Mouse (Mus musculus): ENCODE data around the gene Nelfcd. TPM values are rescaled to one million over a fixed set of nuclear protein-coding genes. Genes with fewer than 3 reads are reported as not detected.

Nelfcd gene
- 10 to 100 TPM; 47.4 to 61.1 (median 53.4) TPM for polyA plus RNA-seq (2017; shearing (Covaris generic))

DNA sequence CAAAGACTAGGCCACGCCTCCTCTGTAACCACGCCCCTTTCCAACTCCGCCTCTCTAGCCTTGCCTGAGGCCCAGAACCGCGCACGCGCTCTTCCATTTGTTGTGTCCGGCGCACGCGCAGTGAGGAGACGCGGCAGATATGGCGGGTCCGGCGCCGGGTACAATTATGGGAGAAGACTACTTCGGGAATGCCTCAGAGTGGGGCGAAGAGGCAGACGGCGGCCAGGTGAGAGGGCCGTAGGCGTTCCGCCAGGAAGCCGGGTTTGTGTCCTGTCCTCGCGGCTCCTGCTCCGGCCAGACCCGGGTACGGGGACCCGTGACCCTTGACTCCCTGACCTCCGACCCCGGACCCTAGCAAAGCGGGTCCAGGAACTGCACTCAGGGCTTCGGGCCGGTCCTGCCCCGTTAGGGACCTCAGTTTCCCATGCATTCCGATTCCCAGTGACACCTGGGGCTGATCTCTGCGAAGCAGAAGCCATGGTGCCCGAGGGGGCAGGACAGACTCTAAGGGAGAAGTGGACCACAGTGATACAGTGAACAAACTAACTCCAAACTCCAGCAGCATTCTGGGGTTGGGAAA is at the start of gene Nelfcd:
Gene Nelfcd (plus strand): TSS at position 74 of the 580 bp plus-strand sequence.
- peak; percentile 99 for ATAC-seq

DNA sequence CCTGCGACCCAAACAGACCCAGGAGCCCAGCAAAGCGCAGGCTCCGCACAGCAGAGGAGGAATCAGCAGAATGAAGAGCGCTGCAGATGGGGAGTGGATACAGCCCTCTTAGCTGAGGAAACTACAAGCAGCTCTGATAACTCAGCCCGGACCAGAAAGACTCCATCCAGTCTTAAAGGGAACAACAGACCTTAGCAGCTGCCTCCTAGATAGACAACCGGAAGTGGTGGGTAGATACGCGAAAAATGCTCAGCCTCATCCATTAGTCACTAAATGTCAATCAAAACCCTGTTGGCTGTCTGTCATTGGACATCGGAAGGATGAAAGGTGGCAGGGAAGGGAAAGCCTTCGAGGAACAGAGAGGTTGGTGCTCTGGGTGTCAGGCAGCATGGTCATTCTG is 49.0 kb upstream of the Nelfcd start:
- no peak for ATAC-seq

DNA sequence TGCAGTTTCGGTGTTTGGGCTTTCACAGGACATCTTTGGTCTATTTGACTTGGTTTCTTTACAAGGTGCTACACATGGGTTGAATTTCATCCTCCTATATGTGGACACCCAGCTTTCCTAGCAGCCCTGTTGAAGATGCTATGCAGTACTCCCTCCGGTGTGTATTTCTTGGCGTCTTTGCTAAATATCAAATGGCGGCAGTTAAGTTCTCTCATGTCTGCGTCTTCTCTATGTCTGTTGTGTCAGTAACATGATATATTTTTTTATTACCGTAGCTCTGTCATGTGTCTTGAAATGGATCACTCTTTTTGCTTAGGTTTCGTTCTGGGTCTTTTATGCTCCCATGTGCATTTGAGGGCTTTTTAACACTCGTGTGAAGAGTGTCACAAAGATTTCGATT is 34.6 kb upstream of the Nelfcd start:
- no peak for ATAC-seq

DNA sequence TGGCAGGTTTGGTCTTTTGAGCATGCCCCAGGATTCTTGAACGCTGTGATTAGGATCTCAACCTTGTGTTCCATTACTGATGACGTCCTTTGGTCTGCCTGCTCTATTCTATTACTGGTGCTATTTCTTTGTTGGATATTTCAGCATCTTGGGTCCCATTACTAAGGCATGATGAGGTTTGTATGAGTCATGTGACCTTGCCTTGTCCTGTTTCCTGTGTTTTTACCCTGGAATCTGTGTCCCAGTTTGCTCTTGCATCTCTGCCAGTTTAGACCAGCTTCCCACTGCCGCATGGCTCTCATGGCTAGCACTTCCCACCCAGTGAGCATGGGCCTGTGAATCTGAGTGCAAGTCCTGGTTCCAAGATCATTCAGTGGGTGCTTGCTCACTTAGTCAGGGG is 23.7 kb upstream of the Nelfcd start:
- ATAC-seq: no peak

DNA sequence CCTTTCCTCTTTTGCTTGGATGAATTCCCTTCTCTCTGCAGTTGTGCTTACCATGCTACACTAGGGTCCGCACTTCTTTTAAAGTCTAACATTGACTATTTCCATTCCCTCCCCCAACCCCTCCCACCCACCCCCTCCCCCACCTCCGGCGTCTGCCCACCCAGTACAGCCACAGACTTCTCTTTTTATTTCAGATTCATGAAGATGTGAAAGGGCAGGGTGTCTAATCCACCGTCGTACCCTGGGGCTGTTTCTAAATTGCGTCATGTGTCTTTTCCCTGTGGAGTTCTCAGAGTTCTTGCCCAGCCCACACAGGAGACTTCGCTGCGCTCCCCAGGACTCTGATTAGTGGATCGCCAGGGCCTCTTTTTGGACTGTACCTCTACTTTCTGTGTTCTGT is 23.1 kb upstream of the Nelfcd start:
- no peak for ATAC-seq

DNA sequence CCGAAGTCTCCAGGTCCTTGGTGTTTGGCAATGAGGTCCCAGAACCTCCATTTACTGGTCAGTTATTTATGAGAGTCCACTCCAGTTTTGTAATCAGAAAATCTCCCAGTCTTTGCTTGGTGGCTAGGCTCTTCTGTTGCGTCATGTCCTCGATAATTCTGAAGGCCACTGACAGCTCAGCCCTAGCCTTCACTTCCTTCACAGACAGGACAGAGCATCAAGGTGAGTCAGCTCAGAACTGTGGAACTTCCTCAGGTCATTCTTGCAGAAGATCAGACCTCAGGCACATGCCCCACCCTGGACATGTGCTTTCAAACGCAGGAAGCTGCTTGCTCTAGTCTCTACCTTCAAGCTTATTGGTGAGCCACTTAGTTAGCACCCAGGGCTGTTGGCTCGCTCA is 22.2 kb upstream of the Nelfcd start:
- ATAC-seq: no peak

DNA sequence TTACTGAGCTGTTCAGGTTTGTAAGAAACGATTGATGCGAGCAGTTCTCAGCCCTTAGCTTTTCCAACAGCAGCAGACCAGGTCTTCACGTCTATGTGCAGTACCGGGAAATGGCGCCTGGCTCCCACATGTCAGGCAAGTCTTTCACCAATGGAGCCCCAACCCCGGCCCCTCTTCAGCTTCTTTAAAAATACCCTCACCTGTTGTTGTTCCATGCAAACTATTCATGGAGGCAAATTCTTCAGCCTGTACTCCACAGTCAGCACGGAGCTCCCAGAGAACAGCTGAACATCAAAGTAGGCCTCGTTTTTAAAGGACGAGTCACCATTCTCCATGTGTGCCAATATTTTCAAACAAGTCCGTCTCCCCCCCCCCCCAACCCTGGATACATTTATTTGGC is 19.0 kb upstream of the Nelfcd start:
- no peak for ATAC-seq

DNA sequence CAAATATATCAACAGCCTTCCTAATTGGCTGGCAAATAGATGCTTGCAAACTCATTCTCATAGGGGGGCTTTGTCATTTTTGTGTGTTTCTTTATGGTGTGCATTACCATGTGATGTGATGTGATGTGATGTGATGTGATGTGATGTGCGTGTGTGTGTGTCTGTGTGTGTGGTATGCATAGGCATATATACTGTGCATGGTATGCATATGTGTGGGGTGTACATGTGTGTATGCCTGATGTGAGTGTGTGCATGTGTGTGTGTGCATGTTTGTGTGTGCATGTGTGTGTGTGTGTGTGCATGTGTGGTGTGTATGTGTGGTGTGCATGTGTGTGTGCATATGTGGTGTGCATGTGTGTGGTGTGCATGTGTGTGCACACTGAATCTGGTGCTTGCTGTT is 18.5 kb upstream of the Nelfcd start:
- ATAC-seq: no peak

DNA sequence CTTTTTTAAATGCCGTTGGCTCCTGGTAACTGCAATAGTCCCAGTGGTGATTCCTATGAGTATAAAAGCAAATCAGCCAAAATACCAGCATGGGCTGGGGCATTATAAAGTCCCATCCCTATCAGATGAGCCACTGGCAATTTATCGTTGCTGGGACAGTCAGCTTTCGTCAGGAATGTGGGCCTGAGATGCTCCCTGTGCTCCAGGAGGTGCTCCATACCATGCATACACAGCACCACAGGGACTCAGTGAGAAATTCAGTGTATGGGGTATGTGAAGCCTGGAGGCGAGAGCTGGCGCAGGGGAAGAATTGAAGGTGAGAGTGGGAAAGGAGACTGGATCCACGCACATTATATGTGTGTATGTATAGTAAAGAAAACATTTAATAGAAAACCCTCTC is 17.7 kb upstream of the Nelfcd start:
- no peak for ATAC-seq

DNA sequence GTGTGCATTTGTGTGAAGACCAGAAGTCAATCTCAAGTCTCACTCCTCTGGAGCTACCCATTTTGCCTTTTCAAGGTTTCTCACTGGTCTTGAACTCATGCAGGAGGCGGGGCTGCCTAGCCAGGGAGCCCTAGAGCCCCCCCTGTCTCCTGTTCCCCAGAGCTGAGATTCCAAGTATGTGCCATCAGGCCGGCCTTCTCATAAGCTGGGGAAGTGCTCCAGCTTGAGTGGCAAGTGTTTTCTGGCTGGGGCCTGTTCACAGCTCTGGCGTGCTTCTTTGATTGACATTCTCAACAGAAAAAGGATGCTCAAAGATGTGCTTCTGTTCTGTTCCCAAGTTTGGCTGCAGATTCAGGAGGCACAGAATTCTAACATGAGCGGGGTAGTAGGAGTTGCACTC is 15.2 kb upstream of the Nelfcd start:
- ATAC-seq: no peak

DNA sequence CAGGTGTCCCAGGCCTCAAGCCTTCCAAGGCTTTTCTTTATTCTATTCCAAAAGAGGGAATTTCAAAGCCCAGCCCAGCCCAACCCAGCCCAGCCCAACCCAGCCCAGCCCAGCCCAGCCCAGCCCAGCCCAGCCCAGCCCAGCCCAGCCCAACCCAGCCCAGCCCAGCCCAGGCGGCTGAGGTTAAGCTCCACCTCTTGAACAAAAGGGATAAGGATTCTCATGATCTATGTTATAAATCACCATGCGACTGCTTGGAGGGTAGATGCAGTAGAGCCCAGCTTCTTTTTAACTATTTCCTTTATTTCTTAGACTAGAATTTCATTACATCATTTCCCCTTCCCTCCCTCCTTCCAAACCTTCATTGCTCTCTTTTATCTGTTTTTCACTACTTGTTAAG is 5.4 kb upstream of the Nelfcd start:
- no peak for ATAC-seq

DNA sequence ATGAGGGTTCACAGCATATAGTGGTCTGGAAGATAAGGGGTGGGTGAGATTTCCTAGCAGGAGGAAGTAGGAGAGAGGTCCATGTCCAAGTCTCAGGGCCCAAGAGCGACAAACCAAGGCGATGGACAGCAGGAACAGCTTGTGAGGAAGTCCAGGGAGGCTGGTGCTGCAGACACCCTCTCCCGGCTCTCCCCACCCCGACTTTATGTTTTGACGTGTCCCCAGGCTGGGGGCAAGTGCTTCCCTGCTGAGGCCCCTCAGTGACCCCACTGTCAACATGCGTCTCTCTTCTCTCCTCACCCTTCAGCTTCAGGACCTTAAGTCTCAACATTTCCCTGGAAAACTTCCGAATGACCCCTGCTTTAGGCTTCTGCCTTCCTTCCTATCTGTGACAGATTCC is 2.5 kb upstream of the Nelfcd start:
- ATAC-seq: no peak

DNA sequence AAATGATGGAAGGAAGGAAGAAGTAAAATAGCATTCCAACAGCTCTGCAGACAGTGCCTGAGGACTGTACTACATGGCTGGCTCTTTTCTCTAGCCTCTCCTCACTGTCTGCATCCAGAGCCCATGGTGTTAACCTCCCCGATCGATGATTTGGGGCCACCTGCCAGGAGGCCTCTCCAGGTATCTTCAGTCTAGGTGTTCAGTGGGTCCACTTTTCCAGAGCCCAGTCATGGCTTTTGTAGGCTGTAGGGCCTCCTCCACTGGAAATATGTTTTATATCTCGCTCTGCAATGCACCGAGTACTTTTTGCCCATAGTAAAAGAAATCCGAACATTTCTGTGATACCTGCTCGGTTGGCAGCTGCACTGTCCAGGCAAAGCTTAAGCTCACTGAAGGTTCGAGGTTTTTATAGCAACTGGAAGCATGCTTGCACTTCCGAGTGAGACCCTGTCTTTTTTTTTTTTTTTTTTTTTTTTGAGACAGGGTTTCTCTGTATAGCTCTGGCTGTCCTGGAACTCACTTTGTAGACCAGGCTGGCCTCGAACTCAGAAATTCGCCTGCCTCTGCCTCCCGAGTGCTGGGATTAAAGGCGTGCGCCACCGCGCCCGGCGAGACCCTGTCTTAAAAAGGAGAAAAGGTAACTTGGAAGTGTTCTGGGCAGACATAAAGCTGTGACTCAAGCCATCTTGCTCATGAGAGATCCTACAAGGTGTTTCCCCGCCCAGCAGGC is 438 bp upstream of the Nelfcd start:
- no peak for ATAC-seq

DNA sequence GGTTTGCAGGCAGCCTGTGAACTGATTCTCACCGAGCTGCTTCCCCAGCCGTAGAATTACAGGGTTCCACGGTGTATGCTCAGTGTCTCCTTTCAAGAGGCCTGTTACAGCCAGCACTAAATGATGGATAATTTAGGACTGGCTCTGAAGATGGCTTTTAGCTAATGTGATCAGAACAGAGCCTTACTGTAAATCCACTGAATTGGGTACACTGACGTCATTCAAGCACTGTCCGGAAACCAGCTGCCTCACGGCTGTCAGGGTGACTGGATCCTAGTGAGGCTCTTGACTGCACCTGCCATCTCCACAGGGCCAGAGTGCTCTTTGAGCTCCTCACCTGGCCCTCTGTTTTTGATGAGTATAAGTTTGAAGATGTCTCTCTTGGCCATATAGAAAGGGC is 5.5 kb downstream of the Nelfcd start:
- no peak for ATAC-seq

DNA sequence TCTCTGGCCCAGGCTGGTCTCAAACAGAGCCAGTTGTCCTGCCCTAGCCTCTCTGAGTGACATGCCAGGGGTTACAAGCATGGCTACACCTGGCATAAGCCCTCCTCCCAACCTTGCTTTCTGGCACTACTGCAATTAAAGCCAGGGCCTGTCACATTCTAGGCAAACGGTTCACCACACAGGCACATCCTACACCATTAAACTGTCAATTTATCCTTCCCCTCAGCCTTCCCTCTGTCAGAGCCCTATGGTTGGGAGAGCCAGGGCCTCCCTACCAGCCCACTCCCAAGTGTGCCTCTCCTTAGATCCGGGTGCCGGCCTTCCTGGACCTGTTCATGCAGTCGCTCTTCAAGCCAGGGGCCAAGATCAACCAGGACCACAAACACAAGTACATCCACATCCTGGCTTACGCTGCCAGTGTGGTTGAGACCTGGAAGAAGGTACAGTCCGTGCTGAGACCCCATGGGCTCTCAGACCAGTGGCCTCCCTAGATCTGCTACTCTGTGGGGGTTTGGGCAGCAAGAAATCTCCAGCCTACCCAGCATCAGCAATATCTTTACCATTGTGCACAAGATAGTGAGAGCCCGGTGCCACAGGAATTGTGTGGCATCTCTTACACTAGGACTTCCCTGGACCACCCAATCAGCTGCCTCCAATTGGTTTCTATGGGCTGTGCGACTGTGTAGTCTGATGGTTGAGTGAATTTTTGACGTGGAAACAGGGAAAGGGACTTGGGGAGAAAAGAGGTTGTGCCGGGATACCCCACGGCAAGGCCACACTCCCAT is 8.9 kb downstream of the Nelfcd start:
- ATAC-seq: no peak

DNA sequence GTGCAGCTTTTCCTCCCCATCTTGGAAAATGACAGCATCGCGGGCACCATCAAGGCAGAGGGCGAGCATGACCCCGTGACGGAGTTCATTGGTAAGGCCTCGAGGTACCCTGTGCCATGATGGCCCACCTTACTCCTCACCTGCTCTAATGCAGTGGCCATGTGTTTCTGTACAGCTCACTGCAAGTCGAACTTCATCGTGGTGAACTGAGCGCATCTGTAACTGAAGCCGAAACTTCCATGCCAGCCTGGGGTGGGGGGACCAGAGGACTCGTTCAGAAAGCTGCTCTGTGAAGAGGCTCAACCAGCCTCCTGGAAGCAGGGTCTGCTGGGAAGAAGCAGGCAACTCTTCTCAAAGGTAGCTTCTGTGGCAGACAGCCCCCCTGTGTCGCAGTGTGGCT is 11.3 kb downstream of the Nelfcd start:
- no peak for ATAC-seq

DNA sequence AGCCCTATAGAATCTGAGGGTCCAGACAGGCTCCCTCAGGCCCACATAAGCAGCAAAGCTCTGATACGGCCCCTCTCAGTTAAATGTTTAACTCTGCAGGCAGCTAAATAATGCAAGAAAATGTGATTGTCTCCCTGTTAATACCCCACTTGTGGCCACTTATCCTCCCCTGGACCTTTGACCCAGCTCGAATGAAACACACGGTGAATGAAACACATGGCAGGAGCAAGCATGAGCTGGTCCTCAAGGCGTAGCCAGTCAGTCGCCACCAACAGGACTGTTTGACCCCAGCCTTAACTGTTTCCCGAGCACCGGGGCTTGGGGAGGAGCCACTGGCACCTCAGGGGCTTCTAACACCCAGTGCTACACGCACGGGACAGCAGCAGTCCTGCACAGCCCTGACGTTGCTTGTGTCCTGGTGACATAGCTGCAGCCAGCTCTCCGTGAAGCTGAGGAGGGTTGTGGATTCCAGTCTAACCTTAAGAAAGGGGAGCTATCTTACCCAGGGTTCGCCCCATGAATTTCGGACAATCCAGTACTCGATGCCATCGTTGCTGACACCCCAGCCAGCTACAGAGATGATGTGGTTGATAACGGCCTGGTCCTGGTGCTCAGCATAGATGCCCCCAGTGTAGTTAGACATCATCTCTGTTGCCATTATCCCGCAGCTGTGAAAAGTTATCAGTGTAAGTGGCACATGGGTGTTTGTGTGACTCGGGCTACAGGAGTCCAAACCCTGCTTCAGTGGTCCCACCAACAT is 12.7 kb downstream of the Nelfcd start:
- ATAC-seq: no peak

DNA sequence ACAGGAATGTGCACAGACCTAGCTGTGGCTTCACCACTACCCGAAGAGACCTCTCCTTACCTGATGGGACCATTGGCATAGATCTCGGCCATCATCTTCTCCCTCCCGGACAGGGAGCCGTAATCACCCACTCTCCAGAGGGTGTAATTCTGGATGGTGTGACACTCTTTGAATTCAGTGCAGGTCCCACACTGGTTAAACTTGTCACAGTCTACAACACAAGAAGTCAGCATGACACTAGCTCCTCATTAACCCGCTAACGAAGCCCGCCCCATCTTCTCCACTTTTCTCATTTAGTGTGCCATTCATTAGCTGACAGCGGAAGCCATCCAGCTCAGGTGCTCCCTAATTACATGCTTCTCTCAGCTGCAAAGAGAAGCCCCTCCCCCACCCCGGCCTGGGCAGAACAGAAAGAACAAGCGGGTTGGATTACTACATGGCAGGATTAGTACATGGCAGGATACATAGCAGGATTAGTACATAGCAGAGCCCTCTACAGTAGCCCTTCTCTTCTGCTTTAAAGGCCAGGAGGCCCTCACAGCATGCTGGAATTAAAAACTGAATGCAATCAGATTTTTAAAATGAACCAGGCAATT is 13.5 kb downstream of the Nelfcd start:
- no peak for ATAC-seq

DNA sequence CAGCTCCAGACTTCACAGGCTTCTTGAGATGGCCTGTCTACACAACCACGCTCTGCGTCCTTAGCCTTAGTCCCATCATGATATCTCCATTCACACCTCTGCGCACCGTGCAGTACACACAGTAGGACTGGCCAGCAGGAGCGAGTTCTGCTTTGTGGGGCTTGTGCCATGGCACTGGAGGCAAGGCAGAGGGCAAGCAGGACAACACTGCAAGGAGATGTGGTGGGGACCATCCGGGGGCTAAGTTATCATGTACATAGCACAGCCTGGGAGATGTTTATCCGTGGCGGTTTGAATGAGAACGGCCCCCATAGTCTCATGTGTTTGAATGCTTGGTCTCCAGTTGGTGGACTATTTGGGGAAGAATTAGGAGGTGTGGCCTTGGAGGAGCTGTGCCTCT is 19.3 kb downstream of the Nelfcd start:
- ATAC-seq: no peak

DNA sequence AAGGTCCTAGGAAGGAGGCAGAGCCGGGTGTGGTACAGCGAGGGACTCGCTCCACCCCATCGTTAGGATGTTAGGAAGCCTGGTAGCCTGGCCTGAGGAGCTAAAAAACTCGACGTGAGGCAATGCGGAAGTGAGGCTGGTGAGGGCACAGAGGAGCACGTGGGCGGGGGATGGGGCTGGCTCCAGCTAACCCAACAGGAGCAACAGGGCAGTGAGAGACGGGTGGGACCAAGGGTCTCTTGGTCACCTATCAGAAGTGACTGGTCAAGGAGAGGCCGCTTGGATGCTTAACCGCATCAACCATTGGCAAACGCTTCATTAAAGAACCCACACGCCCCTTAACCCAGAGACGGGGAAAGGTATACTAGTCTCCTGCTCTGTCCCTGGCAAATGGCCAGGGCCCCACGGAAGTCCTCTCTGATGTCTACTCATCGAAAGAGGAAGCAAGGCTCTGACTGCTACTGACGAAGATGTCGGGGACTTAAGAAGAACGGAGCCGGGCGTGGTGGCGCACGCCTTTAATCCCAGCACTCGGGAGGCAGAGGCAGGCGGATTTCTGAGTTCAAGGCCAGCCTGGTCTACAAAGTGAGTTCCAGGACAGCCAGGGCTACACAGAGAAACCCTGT is 20.6 kb downstream of the Nelfcd start:
- no peak for ATAC-seq

DNA sequence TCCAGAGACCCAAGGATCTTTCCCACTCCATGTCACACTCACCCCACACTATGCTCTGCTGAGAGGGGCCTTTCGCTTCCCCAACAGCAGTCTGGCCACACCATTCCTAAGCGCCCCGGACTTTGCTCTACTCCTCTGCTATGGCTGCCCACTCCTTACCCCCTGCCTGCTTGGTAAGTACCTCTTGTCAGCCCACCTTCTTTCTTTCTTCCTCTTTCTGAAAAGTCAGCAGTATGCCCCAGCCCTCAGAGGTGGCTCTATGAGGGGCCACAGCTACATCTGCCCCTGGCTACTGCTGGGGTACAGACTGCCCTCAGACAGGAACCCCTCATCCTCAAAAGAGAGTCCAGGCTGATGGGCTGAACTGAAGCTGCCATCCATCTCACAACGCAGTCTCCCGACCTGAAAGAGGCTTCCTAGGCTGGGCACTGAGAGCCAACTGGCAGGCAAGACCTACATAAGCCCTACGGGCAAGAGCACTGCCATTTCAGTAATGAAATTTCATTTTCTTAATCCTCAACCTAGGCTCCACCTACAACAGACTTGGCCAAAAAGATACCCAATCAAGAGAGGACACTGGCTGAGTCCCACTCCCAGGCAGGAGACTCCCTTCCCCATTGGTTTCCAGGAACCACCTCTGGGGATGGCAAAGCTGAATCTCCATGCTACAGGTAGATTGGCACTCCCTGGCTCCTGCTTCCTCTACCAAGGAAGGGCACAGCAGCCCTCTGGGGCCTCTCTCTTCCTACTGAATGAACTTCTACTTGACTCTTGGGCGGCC is 21.5 kb downstream of the Nelfcd start:
- no peak for ATAC-seq

DNA sequence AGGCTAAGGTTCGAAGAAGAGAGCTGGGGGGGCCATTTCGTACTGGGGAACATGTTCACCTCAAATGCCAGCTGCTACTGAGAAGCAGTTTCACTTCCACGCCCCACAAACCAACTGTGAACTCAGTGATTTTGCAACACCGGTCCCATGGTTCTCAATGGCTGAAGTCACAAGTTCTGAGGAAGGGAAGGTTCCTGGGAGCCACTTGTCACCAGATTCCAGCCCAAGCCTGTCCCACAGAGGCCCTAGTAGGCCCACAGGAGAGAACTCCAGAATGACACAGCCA is 22.0 kb downstream of the Nelfcd start:
- ATAC-seq: no peak

All from inflammation-experienced regulatory T-cells, adult 6 months (primary cell).